Mouse (Mus musculus) olfactory bulb, adult 2 months (tissue): ENCODE data around the gene Srpk1.

Experiments
- CTCF ChIP-seq: fragments of 200-500 bp; IDR thresholded peaks from 2 replicates; pipeline ENCODE4 v1.5.1; 2012; ENCODE audit warnings: low read depth, mild to moderate bottlenecking, low read length, moderate library complexity; ENCODE audit not compliant: insufficient read depth
- POLR2A ChIP-seq: fragments of 200-500 bp; IDR thresholded peaks from 2 replicates; pipeline ENCODE4 v1.6.1; 2012; ENCODE audit warnings: mild to moderate bottlenecking, low read depth, low read length, moderate library complexity; ENCODE audit not compliant: insufficient read depth

GRCm38 (mm10) chr17:28626937-28627336 is 4.4 kb upstream of the Srpk1 start:
- no peak for TF ChIP-seq POLR2A
- no peak for TF ChIP-seq CTCF
